In the genomic region with DNA sequence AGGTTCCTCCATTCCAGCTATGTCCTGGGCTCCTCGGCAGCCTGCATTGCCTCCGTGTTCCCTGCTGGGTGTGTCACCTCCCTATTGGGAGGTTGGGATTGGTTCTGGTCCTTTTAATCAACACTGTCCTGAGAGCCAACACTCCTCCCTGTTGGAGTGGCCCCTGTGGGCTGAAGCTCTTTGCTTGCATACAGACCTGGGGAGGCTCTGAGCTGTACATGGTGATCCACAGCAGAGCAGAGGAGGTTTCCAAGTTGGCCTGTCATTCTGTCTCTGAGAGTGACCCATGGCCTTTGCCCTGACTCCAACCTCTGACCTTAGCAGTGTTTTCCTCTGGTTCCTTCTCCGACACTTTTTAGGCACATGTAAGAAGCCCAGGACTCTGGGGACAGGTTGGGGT, we compare ENCODE assay signal across 15 mouse cellular contexts.
A peak's percentile ranks its signal among the peaks of the same experiment; 100 is the strongest.
DNase-seq lines count a peak whose midpoint lies in the region; ATAC-seq and TF ChIP-seq lines count a peak whose summit lies in the region.
"Had no signal": no experiment of that assay in that cellular context is flagged by ENCODE, and none has a peak within 500 bp of the region (broad histone marks: within the 10 kb centered on the region; RNA-seq: fewer than 3 reads in every experiment).

No protein-coding gene starts in this region.

- TF ChIP-seq CTCF in hindbrain, postnatal 0 days (IDR thresholded peaks at IDR 0.05; ENCODE audit: low read depth), result no peak
- TF ChIP-seq CTCF in midbrain, postnatal 0 days (IDR thresholded peaks at IDR 0.05), result no peak

- no peaks in the 10 kb centered on the region for H3K36me3 ChIP-seq in hindbrain, embryonic 15.5 days
- H3K36me3 ChIP-seq in hindbrain, postnatal 0 days (ENCODE audit: insufficient read depth, low read length), result no peaks in the 10 kb centered on the region
- no peaks in the 10 kb centered on the region for H3K36me3 ChIP-seq in lung, embryonic 15.5 days
- no peaks in the 10 kb centered on the region for H3K36me3 ChIP-seq in midbrain, postnatal 0 days (ENCODE audit: insufficient read depth, low read length)
- H3K36me3 ChIP-seq: limb, embryonic 12.5 days had no signal

- no peak for ATAC-seq in hindbrain, embryonic 15.5 days (ENCODE audit: low FRiP score, low read depth)
- no peak for ATAC-seq in hindbrain, postnatal 0 days
- peak; percentile 35; the same call in 1 of the 2 replicates for ATAC-seq in lung, embryonic 15.5 days (ENCODE audit: borderline replicate concordance, extremely low read depth, low FRiP score, low TSS enrichment)
- no peak for ATAC-seq in midbrain, postnatal 0 days (ENCODE audit: low FRiP score)
- ATAC-seq: activated CD4-positive, CD25-positive, alpha-beta regulatory T cell, adult 4 months; intestine, embryonic 16.5 days; liver, postnatal 0 days had no signal

- H3K4me1 ChIP-seq in hindbrain, embryonic 15.5 days (replicated peaks), result peaks cover 26% of the 10 kb centered on the region
- peaks cover 18% of the 10 kb centered on the region for H3K4me1 ChIP-seq in hindbrain, postnatal 0 days (ENCODE audit: insufficient read depth, low read length)
- H3K4me1 ChIP-seq in lung, embryonic 15.5 days, result peaks cover 18% of the 10 kb centered on the region
- peaks cover 26% of the 10 kb centered on the region for H3K4me1 ChIP-seq in midbrain, postnatal 0 days (ENCODE audit: insufficient read depth, low read length)
- H3K4me1 ChIP-seq: limb, embryonic 12.5 days had no signal

- no peak overlapping the region for H3K4me3 ChIP-seq in hindbrain, embryonic 15.5 days
- no peak overlapping the region for H3K4me3 ChIP-seq in hindbrain, postnatal 0 days (ENCODE audit: low read length)
- H3K4me3 ChIP-seq in lung, embryonic 15.5 days, result no peak overlapping the region
- H3K4me3 ChIP-seq in midbrain, postnatal 0 days (ENCODE audit: low read depth, low read length), result no peak overlapping the region
- H3K4me3 ChIP-seq: layer of hippocampus, adult 2 months; left cerebral cortex, adult 2 months; limb, embryonic 12.5 days had no signal

- 0 out of 2 replicates have a peak, but pooled peaks cover 7% of the 10 kb centered on the region for H3K27me3 ChIP-seq in hindbrain, embryonic 15.5 days
- H3K27me3 ChIP-seq in hindbrain, postnatal 0 days (ENCODE audit: insufficient read depth, low read length), result no peaks in the 10 kb centered on the region
- no peaks in the 10 kb centered on the region for H3K27me3 ChIP-seq in lung, embryonic 15.5 days
- no peaks in the 10 kb centered on the region for H3K27me3 ChIP-seq in midbrain, postnatal 0 days (ENCODE audit: insufficient read depth, low read length)

- H3K9ac ChIP-seq in hindbrain, embryonic 15.5 days, result no peak overlapping the region
- no peak overlapping the region for H3K9ac ChIP-seq in hindbrain, postnatal 0 days (replicated peaks; ENCODE audit: low read length)
- no peak overlapping the region for H3K9ac ChIP-seq in lung, embryonic 15.5 days
- H3K9ac ChIP-seq in midbrain, postnatal 0 days (replicated peaks; ENCODE audit: low read length, poor library complexity, severe bottlenecking), result no peak overlapping the region
- H3K9ac ChIP-seq: limb, embryonic 12.5 days; liver, postnatal 0 days had no signal

- H3K27ac ChIP-seq in hindbrain, embryonic 15.5 days (replicated peaks), result peak overlapping the region; percentile 82; the same call in 1 of the 2 replicates
- H3K27ac ChIP-seq in hindbrain, postnatal 0 days, result no peak overlapping the region
- no peak overlapping the region for H3K27ac ChIP-seq in lung, embryonic 15.5 days
- peak overlapping the region; percentile 93 for H3K27ac ChIP-seq in midbrain, postnatal 0 days (ENCODE audit: low read depth, low read length)
- H3K27ac ChIP-seq: limb, embryonic 12.5 days had no signal

- peak; percentile 28 for DNase-seq in embryo, embryonic 10 days (ENCODE audit: low spot score)
- no peak for DNase-seq in embryo, embryonic 10.5 days (ENCODE audit: low spot score)
- no peak for DNase-seq in hindbrain, postnatal 0 days (ENCODE audit: low spot score)
- DNase-seq in lung, postnatal 10 days, result no peak
- DNase-seq in midbrain, postnatal 0 days (ENCODE audit: low spot score), result no peak
- DNase-seq in MN1 (ENCODE audit: low spot score), result no peak
- DNase-seq: liver, postnatal 0 days; right cerebral cortex, postnatal 14 days had no signal

- no peak overlapping the region for H3K4me2 ChIP-seq in hindbrain, embryonic 15.5 days
- no peak overlapping the region for H3K4me2 ChIP-seq in hindbrain, postnatal 0 days (ENCODE audit: low read depth, low read length)
- no peak overlapping the region for H3K4me2 ChIP-seq in lung, embryonic 15.5 days
- no peak overlapping the region for H3K4me2 ChIP-seq in midbrain, postnatal 0 days (ENCODE audit: low read depth, low read length, poor library complexity, severe bottlenecking)
- H3K4me2 ChIP-seq: limb, embryonic 12.5 days had no signal

- no peaks in the 10 kb centered on the region for H3K9me3 ChIP-seq in hindbrain, embryonic 15.5 days
- no peaks in the 10 kb centered on the region for H3K9me3 ChIP-seq in hindbrain, postnatal 0 days (ENCODE audit: low read length)
- H3K9me3 ChIP-seq in lung, embryonic 15.5 days, result no peaks in the 10 kb centered on the region
- no peaks in the 10 kb centered on the region for H3K9me3 ChIP-seq in midbrain, postnatal 0 days (ENCODE audit: low read length)
- H3K9me3 ChIP-seq: limb, embryonic 12.5 days had no signal

- 50% methylated on average over 3 of the region's 3 CpGs for WGBS in hindbrain, embryonic 15.5 days
- WGBS in hindbrain, postnatal 0 days, result 46% methylated on average over 3 of the region's 3 CpGs
- WGBS in lung, embryonic 15.5 days, result 38% methylated on average over 3 of the region's 3 CpGs
- 47% methylated on average over 3 of the region's 3 CpGs for WGBS in midbrain, postnatal 0 days

Comparison
In these comparisons a context has a peak if more than half of its experiments do, and no peak if none do; other contexts are left out.
1. H3K27ac ChIP-seq: peak in hindbrain, embryonic 15.5 days (single experiment) and midbrain, postnatal 0 days (single experiment); none in hindbrain, postnatal 0 days (single experiment) and lung, embryonic 15.5 days (single experiment).